Mouse (Mus musculus): ENCODE measurements around the gene Apip.
A peak's percentile ranks its signal among the peaks of the same experiment; 100 is the strongest.

The Apip gene

DNA sequence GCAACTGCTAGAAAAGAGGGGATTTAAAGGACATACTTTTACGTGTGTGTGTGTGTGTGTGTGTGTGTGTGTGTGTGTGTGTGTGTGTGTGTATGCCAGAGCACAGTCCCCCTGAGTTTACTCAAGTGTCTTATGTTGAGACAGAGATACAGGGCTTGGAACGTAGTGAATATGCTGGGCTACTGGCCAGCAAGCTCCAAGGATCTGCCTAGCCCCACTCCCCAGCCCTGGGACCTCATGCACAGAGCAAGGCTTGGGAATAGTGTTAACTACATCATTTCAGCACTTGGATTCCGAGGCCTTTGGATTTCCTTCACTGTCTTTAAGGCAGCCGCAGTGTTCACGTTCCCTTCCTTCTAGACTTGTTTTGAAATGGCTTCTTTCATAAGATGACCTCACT, 29.1 kb downstream of the Apip start:
- no peak for DNase-seq (ENCODE audit: low spot score)

GRCm38 (mm10) chr2:103106172-103106571, 32.7 kb downstream of the Apip start:
- DNase-seq (ENCODE audit: low spot score): no peak

DNA sequence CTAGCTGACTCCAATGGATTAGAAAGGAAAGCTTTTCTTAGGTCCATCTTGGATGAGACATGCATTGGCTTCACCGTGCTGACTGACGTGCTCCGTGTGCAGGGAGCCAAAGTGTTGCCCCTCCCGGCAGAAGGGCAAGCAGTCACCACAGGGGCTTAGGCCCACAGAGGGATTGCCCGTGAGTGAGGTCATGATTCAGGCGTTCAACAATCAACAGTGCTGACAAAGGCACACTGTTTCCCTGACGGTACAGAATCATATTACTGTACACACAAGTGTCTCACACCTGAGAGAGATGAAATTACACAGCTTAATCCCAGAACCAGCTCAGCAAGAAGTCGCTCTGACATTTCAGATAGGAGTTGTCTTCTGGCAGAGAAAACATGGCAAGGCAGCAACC, 38.2 kb downstream of the Apip start:
- DNase-seq (ENCODE audit: low spot score): no peak

- DNase-seq (ENCODE audit: low spot score): no peak
Measured at GRCm38 (mm10) chr2:103117212-103117611, 43.7 kb downstream of the Apip start.

DNA sequence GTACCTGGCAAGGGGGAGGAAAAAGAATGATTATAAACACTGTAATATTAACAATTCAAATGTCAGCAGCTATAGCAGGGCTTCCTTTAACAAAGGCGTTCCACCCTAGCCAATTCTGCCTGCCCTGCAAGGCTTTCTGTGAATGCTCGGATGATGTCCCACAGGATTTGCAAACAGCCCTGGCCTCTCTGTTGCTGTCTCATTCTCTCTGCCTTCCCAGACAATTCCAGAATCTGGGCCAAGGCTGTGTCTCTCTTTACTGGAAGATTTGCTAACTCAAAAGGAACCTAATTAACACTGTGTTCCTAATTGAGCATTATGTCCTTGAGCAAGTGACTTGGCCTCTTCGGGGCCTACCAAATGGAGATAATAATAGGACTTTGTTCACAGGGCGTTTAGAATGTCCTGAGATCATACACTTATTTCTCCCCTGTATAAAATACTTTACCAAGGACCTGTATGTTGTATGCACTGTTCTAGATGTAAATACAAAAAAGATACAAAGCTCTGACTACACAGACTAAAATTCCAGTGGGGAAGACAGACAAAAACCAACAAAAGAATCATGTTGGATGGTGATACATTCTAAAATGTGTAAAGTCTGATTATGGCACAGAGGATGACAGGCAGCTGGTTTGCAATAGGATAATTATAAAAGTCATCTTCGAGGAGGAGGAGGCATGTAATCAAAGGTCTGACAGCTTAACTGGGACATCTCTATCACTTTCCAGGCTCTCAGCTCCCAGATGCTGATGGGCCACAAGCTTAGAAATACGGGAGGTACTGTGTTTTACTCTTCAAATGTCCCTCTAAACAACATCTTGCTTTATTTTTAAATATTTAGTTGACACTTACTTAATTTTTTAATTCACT, 45.1 kb downstream of the Apip start:
- DNase-seq (ENCODE audit: low spot score): no peak

DNA sequence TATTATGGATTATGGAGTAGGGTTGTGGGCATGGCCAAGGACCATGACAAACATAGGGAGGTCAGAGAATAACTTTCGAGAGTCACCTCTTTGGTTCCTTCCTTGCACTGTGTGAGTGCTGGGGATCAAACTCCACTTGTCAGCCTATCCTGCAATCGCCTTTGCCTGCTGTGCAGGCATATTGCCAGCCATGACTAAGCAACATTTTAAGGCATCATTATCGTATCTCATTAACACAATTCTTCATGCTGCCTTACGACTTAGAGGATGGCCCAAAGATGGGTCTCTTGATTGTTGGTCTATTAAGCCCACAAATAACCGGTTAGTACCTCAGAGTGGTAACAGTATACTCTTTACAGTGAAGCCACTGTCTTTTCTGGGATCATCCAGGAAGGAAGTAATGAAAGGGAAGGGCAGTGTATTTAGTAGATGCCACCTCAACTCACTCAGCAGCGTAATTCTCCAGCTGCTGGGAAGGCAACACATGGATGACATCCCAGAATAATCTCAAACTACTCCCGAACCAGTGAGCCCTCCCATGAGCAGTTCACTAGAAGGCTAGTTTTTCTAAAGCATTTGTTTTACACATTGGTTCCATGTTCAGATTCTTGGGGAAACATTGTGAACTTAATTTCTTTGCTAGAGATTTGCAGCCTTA, 45.9 kb downstream of the Apip start:
- no peak for DNase-seq (ENCODE audit: low spot score)

GRCm38 (mm10) chr2:103129676-103130075, 56.2 kb downstream of the Apip start:
- DNase-seq (ENCODE audit: low spot score): no peak

DNA sequence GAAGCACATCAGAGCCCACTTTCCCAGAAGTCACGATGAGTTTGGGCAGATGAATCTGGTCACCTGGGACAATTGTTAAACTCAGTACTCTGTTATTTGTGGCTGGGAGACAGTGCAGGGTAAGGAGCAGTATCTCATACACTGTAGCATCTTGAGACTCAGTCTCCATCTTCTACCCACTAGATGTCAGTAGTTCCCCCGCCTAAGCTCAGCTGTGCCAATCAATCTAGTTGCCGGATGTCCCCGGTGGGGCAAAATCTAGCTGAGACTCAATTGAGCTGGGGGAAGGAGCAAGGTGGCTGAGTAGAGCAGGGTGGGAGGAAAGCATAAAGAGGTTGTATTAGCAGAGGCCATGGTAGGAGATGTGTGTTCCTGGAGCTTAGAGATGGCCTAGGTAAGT, 57.7 kb downstream of the Apip start:
- DNase-seq (ENCODE audit: low spot score): no peak

DNA sequence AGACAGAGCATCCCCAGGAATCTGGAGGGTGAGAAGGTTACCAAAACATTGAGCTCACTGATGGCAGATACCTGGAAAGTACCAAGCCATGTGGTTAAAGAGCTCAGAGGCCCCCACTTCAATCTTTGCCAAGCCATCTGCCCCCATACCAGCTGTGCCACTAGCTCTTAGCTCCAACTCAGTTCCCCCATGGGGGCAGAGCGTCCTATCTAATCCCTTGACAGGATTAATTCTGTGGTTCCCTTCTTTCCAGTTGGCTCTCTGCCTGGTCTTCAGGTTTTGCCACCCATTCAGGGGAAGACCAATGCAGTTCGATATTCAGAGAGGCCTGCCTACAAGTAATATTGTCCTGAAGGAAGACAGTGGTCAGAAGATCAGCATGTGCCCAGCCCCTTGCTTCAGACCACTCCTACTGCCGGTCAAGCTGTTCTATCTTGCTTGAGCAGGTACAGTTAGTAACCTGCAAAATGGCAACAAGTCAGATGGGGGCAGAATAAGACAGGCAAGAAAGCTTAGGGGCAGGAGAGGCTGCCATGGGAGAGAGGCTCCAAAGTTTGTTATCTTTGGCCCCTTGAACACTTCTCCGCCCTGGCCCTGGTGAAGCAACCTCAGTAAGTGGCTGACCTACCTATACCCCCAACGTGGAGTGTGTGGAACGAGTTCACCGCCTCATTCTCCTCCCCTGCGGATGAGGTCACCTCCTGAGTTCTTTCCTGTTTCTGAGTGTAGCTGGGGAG, 65.2 kb downstream of the Apip start:
- peak; percentile 1 for DNase-seq (ENCODE audit: low spot score)
